Mouse (Mus musculus): ENCODE results near the gene Dhrs9.
"Not testable (repeated sequence)": the region's sequence is repeated elsewhere in the genome, so short reads cannot be mapped to it uniquely, and the experiment has no call there.

The Dhrs9 gene

GRCm38 (mm10) chr2:69380281-69380680, at the start of gene Dhrs9:
Gene Dhrs9 (plus strand): TSS chr2:69380445.
- DNase-seq (ENCODE audit: low read depth, low spot score): no peak

- DNase-seq (ENCODE audit: low read depth, low spot score): not testable (repeated sequence)
Observed at GRCm38 (mm10) chr2:69331523-69331922, 48.7 kb upstream of the Dhrs9 start.

GRCm38 (mm10) chr2:69341506-69341905, 38.7 kb upstream of the Dhrs9 start:
- no peak for DNase-seq (ENCODE audit: low read depth, low spot score)

- DNase-seq (ENCODE audit: low read depth, low spot score): no peak
Observed at GRCm38 (mm10) chr2:69342496-69343221, 37.6 kb upstream of the Dhrs9 start, which contains the start of gene Abcb11. Gene Abcb11 (minus strand): TSS chr2:69342616.

- DNase-seq (ENCODE audit: low read depth, low spot score): not testable (repeated sequence)
Observed at GRCm38 (mm10) chr2:69355402-69355801, 24.8 kb upstream of the Dhrs9 start.

GRCm38 (mm10) chr2:69364831-69365230, 15.4 kb upstream of the Dhrs9 start:
- no peak for DNase-seq (ENCODE audit: low read depth, low spot score)

GRCm38 (mm10) chr2:69365275-69365674, 15.0 kb upstream of the Dhrs9 start:
- DNase-seq (ENCODE audit: low read depth, low spot score): no peak

GRCm38 (mm10) chr2:69376780-69377179, 3.5 kb upstream of the Dhrs9 start:
- DNase-seq (ENCODE audit: low read depth, low spot score): no peak

- no peak for DNase-seq (ENCODE audit: low read depth, low spot score)
Observed at GRCm38 (mm10) chr2:69379801-69380200, 444 bp upstream of the Dhrs9 start.

GRCm38 (mm10) chr2:69381740-69382139, 1.5 kb downstream of the Dhrs9 start:
- DNase-seq (ENCODE audit: low read depth, low spot score): no peak

GRCm38 (mm10) chr2:69382838-69383237, 2.6 kb downstream of the Dhrs9 start:
- DNase-seq (ENCODE audit: low read depth, low spot score): no peak

GRCm38 (mm10) chr2:69386118-69386871, 6.0 kb downstream of the Dhrs9 start:
- no peak for DNase-seq (ENCODE audit: low read depth, low spot score)

- DNase-seq (ENCODE audit: low read depth, low spot score): no peak
Observed at GRCm38 (mm10) chr2:69393947-69394346, 13.7 kb downstream of the Dhrs9 start.

GRCm38 (mm10) chr2:69395597-69396248, 15.5 kb downstream of the Dhrs9 start:
- no peak for DNase-seq (ENCODE audit: low read depth, low spot score)

GRCm38 (mm10) chr2:69396760-69397435, 16.7 kb downstream of the Dhrs9 start:
- no peak for DNase-seq (ENCODE audit: low read depth, low spot score)

GRCm38 (mm10) chr2:69400866-69401604, 20.8 kb downstream of the Dhrs9 start:
- no peak for DNase-seq (ENCODE audit: low read depth, low spot score)

GRCm38 (mm10) chr2:69401891-69402290, 21.6 kb downstream of the Dhrs9 start:
- no peak for DNase-seq (ENCODE audit: low read depth, low spot score)

- DNase-seq (ENCODE audit: low read depth, low spot score): no peak
Observed at GRCm38 (mm10) chr2:69402309-69402708, 22.1 kb downstream of the Dhrs9 start.

- no peak for DNase-seq (ENCODE audit: low read depth, low spot score)
Observed at GRCm38 (mm10) chr2:69405692-69406091, 25.4 kb downstream of the Dhrs9 start.

- no peak for DNase-seq (ENCODE audit: low read depth, low spot score)
Observed at GRCm38 (mm10) chr2:69414539-69414938, 34.3 kb downstream of the Dhrs9 start.

GRCm38 (mm10) chr2:69415070-69415469, 34.8 kb downstream of the Dhrs9 start:
- DNase-seq (ENCODE audit: low read depth, low spot score): no peak

Data from mesoderm, embryonic 11.5 days (tissue).